In genomic region chr4:148287041-148287440, GRCm38 (mm10) we compare ENCODE assay signal across 8 mouse cellular contexts. TPM values are rescaled to one million over a fixed set of nuclear protein-coding genes. Genes with fewer than 3 reads are reported as not detected.
DNase-seq lines count a peak whose midpoint lies in the region; ATAC-seq and TF ChIP-seq lines count a peak whose summit lies in the region.

No protein-coding gene starts in this region.

- DNase-seq in kidney, postnatal 0 days (ENCODE audit: low spot score): no peak
- no peak for DNase-seq in kidney, postnatal 25 days
- no peak for DNase-seq in gastrocnemius, postnatal 25 days
- DNase-seq in lung, postnatal 10 days: no peak

- H3K4me3 ChIP-seq in kidney, postnatal 0 days (replicated peaks; ENCODE audit: low read depth, low read length): no peak overlapping the region
- H3K4me3 ChIP-seq in embryonic facial prominence, embryonic 12.5 days: peak overlapping the region; percentile 41
- H3K4me3 ChIP-seq in hindbrain, embryonic 13.5 days: peak overlapping the region; percentile 82
- H3K4me3 ChIP-seq in midbrain, embryonic 15.5 days: peak overlapping the region; percentile 64

- H3K27me3 ChIP-seq in kidney, postnatal 0 days (ENCODE audit: insufficient read depth, low read length): peaks cover 20% of the 10 kb centered on the region
- H3K27me3 ChIP-seq in embryonic facial prominence, embryonic 12.5 days: peaks cover 45% of the 10 kb centered on the region
- H3K27me3 ChIP-seq in hindbrain, embryonic 13.5 days: 0 out of 2 replicates have a peak, but pooled peaks cover 6% of the 10 kb centered on the region
- no peaks in the 10 kb centered on the region for H3K27me3 ChIP-seq in midbrain, embryonic 15.5 days (replicated peaks)

- 1% methylated on average over 20 of the region's 20 CpGs for WGBS in kidney, postnatal 0 days
- WGBS in embryonic facial prominence, embryonic 12.5 days: 2% methylated on average over 20 of the region's 20 CpGs
- 2% methylated on average over 20 of the region's 20 CpGs for WGBS in hindbrain, embryonic 13.5 days
- WGBS in midbrain, embryonic 15.5 days: under 1% methylated on average over 20 of the region's 20 CpGs

- H3K36me3 ChIP-seq in kidney, postnatal 0 days (ENCODE audit: insufficient read depth, low read length): no peaks in the 10 kb centered on the region
- no peaks in the 10 kb centered on the region for H3K36me3 ChIP-seq in embryonic facial prominence, embryonic 12.5 days
- no peaks in the 10 kb centered on the region for H3K36me3 ChIP-seq in hindbrain, embryonic 13.5 days
- no peaks in the 10 kb centered on the region for H3K36me3 ChIP-seq in midbrain, embryonic 15.5 days (replicated peaks)

- peaks cover 5% of the 10 kb centered on the region; the same call in 1 of the 2 replicates for H3K4me1 ChIP-seq in kidney, postnatal 0 days (replicated peaks; ENCODE audit: insufficient read depth, low read length)
- H3K4me1 ChIP-seq in embryonic facial prominence, embryonic 12.5 days: peaks cover 17% of the 10 kb centered on the region; the same call in 1 of the 2 replicates
- peaks cover 84% of the 10 kb centered on the region for H3K4me1 ChIP-seq in hindbrain, embryonic 13.5 days (replicated peaks)
- peaks cover 65% of the 10 kb centered on the region for H3K4me1 ChIP-seq in midbrain, embryonic 15.5 days

- H3K4me2 ChIP-seq in kidney, postnatal 0 days (ENCODE audit: low read length): peak overlapping the region; percentile 63
- H3K4me2 ChIP-seq in embryonic facial prominence, embryonic 12.5 days (replicated peaks): peak overlapping the region; percentile 63
- H3K4me2 ChIP-seq in hindbrain, embryonic 13.5 days: peak overlapping the region; percentile 83
- H3K4me2 ChIP-seq in midbrain, embryonic 15.5 days: peak overlapping the region; percentile 93

- TF ChIP-seq CTCF in kidney, postnatal 0 days (IDR thresholded peaks at IDR 0.05; ENCODE audit: low read depth): no peak

- no peak overlapping the region for H3K9ac ChIP-seq in kidney, postnatal 0 days (ENCODE audit: low read depth, low read length)
- no peak overlapping the region for H3K9ac ChIP-seq in embryonic facial prominence, embryonic 12.5 days
- peak overlapping the region; percentile 88 for H3K9ac ChIP-seq in hindbrain, embryonic 13.5 days
- H3K9ac ChIP-seq in midbrain, embryonic 15.5 days: peak overlapping the region; percentile 74

- H3K27ac ChIP-seq in kidney, postnatal 0 days: no peak overlapping the region
- no peak overlapping the region for H3K27ac ChIP-seq in embryonic facial prominence, embryonic 12.5 days
- H3K27ac ChIP-seq in hindbrain, embryonic 13.5 days: peak overlapping the region; percentile 90
- peak overlapping the region; percentile 78 for H3K27ac ChIP-seq in midbrain, embryonic 15.5 days

- no peak for ATAC-seq in kidney, postnatal 0 days (replicated peaks; ENCODE audit: low FRiP score, low read depth)
- no peak for ATAC-seq in embryonic facial prominence, embryonic 12.5 days (ENCODE audit: insufficient number of reproducible peaks, insufficient read depth, low FRiP score, low TSS enrichment)
- ATAC-seq in hindbrain, embryonic 13.5 days (ENCODE audit: low FRiP score): 0 out of 2 replicates have a peak, but pooled peaks have one; percentile 5
- ATAC-seq in midbrain, embryonic 15.5 days (replicated peaks): no peak; the same call in 1 of the 2 replicates
- ATAC-seq in megakaryocyte progenitor cell, adult 5-6 weeks (replicated peaks; ENCODE audit: poor library complexity): no peak

- no peaks in the 10 kb centered on the region for H3K9me3 ChIP-seq in kidney, postnatal 0 days (replicated peaks; ENCODE audit: low read length)
- no peaks in the 10 kb centered on the region for H3K9me3 ChIP-seq in embryonic facial prominence, embryonic 12.5 days
- H3K9me3 ChIP-seq in hindbrain, embryonic 13.5 days: no peaks in the 10 kb centered on the region
- H3K9me3 ChIP-seq in midbrain, embryonic 15.5 days: no peaks in the 10 kb centered on the region

RNA-seq across cellular contexts. Expression of gene Disp3, which starts 0.7 kb away (rescaled TPM):
- 0.15 and 0.21 TPM in 2 replicates for polyA plus RNA-seq in kidney, postnatal 0 days (2015; fragmentation: Nextera tagmentation; extraction: Ambion mirVana)
- 0.65 and 0.74 TPM in 2 replicates for polyA plus RNA-seq in embryonic facial prominence, embryonic 12.5 days (2016; fragmentation: Nextera tagmentation; extraction: Ambion mirVana)
- 14.8 and 15.4 TPM in 2 replicates for polyA plus RNA-seq in hindbrain, embryonic 13.5 days (2015; fragmentation: Nextera tagmentation; extraction: Ambion mirVana)
- polyA plus RNA-seq in midbrain, embryonic 15.5 days (2015; fragmentation: Nextera tagmentation; extraction: Ambion mirVana): 12.5 and 13.6 TPM in 2 replicates
- under 1 TPM in 1 of 2 experiments, not detected in 1; 0.32 TPM for total RNA-seq in gastrocnemius, postnatal 25 days (2021)
- total RNA-seq in megakaryocyte progenitor cell, adult 5-6 weeks (2015): not detected in 2 replicates
- not detected in 2 replicates for total RNA-seq in megakaryocyte progenitor cell, adult 5-6 weeks (2017)

Comparison
In these comparisons a context has a peak if more than half of its experiments do, and no peak if none do; other contexts are left out.
1. H3K27ac ChIP-seq: peak in hindbrain, embryonic 13.5 days (single experiment) and midbrain, embryonic 15.5 days (single experiment); none in kidney, postnatal 0 days (single experiment) and embryonic facial prominence, embryonic 12.5 days (single experiment).
2. H3K9ac ChIP-seq: peak in hindbrain, embryonic 13.5 days (single experiment) and midbrain, embryonic 15.5 days (single experiment); none in kidney, postnatal 0 days (single experiment) and embryonic facial prominence, embryonic 12.5 days (single experiment).
3. Peak in every context shown above with its lines, with median percentiles within 50 percentile points of each other: H3K4me2 ChIP-seq.